Mouse (Mus musculus) heart, embryonic 13.5 days (tissue): ENCODE results near the gene Lrrc8d. TPM values are rescaled to one million over a fixed set of nuclear protein-coding genes. Genes with fewer than 3 reads are reported as not detected.
A peak's percentile ranks its signal among the peaks of the same experiment; 100 is the strongest.

Source experiments
- ATAC-seq: fragments of 200-750 bp; cut with Nextera tagmentation; 2 replicates; pipeline ENCODE4 v1.8.0; 2017; ENCODE audit warnings: moderate TSS enrichment; ENCODE audit not compliant: insufficient number of reproducible peaks, low FRiP score, low TSS enrichment; ENCODE audit errors: extremely low read depth
- H3K27ac ChIP-seq: fragments of 300-500 bp; sonication (generic); replicated peaks from 2 replicates; pipeline ENCODE4 v1.5.1; 2015; ENCODE audit warnings: moderate library complexity, mild to moderate bottlenecking, inconsistent platforms
- H3K27me3 ChIP-seq: fragments of 300-500 bp; sonication (generic); replicated peaks from 2 replicates; pipeline ENCODE4 v1.6.1; 2015; ENCODE audit warnings: mild to moderate bottlenecking, inconsistent platforms
- H3K36me3 ChIP-seq: fragments of 300-500 bp; sonication (generic); 2 replicates; pipeline ENCODE4 v1.6.1; 2015; ENCODE audit warnings: mild to moderate bottlenecking, inconsistent platforms
- H3K4me1 ChIP-seq: fragments of 300-500 bp; sonication (generic); 2 replicates; pipeline ENCODE4 v1.6.1; 2015; ENCODE audit warnings: inconsistent platforms
- H3K4me2 ChIP-seq: fragments of 300-500 bp; sonication (generic); 2 replicates; pipeline ENCODE4 v1.6.1; 2015; ENCODE audit warnings: inconsistent platforms, mild to moderate bottlenecking, moderate library complexity
- H3K4me3 ChIP-seq: fragments of 300-500 bp; sonication (generic); 2 replicates; pipeline ENCODE4 v1.5.1; 2015; ENCODE audit warnings: moderate library complexity, mild to moderate bottlenecking, inconsistent platforms
- H3K9ac ChIP-seq: fragments of 300-500 bp; sonication (generic); 2 replicates; pipeline ENCODE4 v1.6.1; 2015; ENCODE audit warnings: inconsistent platforms, mild to moderate bottlenecking, moderate library complexity
- H3K9me3 ChIP-seq: fragments of 300-500 bp; sonication (generic); 2 replicates; pipeline ENCODE4 v1.6.1; 2016; ENCODE audit warnings: inconsistent platforms
- WGBS: fragments of 180-500 bp; shearing (Covaris S2); methylation state at CpG from one replicate; pipeline ENCODE4 v1.1.7; 2015; ENCODE audit warnings: mixed read lengths; 5-methylcytosine and 5-hydroxymethylcytosine counted together
- polyA plus RNA-seq: library from polyadenylated mRNA; unstranded; fragments of >200 nt; fragmentation: Nextera tagmentation; extraction: Ambion mirVana; gene quantifications from 2 replicates; pipeline ENCODE4 v1.2.1, GENCODE M21; 2015

The Lrrc8d gene
- polyA plus RNA-seq, result 7.6 and 9.0 TPM in 2 replicates

GRCm38 (mm10) chr5:105699141-105700069, at the start of gene Lrrc8d:
Gene Lrrc8d (plus strand): TSS chr5:105699969.
- peak within 1 kb of the TSS; percentile 90 for H3K4me3 ChIP-seq
- H3K27me3 ChIP-seq, result peaks cover 42% of the 10 kb centered on the region
- H3K4me2 ChIP-seq, result peak within 1 kb of the TSS; percentile 91
- peak within 1 kb of the TSS; percentile 71 for H3K27ac ChIP-seq
- peaks cover 39% of the 10 kb centered on the region for H3K4me1 ChIP-seq
- 2% methylated on average over 58 of the region's 60 CpGs for WGBS
- H3K36me3 ChIP-seq, result no peaks in the 10 kb centered on the region
- peak within 1 kb of the TSS; percentile 94 for H3K9ac ChIP-seq
- ATAC-seq, result peak; percentile 85
- no peaks in the 10 kb centered on the region for H3K9me3 ChIP-seq

DNA sequence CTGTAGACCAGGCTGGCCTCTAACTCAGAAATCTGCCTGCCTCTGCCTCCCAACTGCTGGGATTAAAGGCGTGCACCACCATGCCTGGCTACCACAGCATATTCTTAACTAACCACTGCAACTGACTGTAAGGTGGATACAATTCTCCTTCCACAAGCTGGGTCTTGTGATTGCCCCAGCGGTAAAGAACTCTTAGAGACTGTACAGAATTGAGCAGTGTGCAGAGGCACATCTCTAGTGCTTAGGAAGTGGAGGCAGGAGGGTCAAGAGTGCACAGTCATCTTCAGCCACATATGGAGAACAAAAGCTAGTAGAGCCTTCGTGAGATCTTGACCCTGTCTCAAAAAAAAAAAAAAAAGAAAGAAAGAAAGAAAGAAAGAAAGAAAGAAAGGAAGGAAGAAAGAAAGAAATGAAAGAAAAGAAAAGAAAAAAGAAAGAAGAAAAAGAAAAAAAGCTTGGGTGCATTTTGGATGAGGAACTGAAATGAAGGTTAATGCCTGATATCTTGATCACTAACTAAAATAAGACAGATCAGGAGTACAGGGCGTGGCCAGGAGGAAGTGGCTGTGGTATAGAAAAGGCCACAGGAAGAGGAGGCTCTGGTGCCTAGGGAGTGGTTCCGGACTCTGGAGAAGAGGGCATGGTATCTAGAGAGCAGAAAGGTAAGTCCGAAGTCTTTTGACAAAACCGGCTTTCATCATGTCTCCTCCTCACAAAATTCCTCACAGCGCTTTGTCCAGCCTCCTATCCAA, 48.9 kb upstream of the Lrrc8d start:
- Histone ChIP-seq H3K9me3 (no peaks in the 10 kb centered on the region), H3K4me2 (peak overlapping the region; percentile 28; the same call in 1 of the 2 replicates), H3K4me1 (peaks cover 22% of the 10 kb centered on the region), H3K36me3 (no peaks in the 10 kb centered on the region), H3K4me3 (no peak overlapping the region), H3K27me3 (no peaks in the 10 kb centered on the region), H3K27ac (no peak overlapping the region), H3K9ac (no peak overlapping the region)
- 84% methylated on average over 8 of the region's 8 CpGs for WGBS
- ATAC-seq, result no peak

DNA sequence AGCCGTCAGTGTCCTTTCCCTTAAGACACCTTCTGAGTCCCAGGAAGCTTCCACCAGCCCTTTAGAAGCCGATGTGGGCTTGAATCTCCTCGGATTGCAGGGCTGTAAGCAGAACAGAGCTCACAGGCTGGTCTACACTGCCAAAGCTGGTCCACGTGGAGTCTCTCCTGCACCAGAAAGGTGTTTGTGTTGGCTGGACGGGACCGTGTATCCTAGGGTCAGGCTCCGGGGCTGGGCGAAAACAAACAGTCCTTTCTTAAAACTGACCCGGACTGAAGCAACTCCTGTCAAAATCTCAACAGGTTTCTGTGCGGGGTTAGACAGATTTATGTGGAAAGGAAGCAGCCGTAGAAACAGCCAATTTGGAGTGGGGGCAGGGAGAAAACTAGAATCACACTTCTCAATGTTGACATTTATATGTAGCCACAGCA, 48.2 kb upstream of the Lrrc8d start:
- Histone ChIP-seq H3K9ac (0 out of 2 replicates have a peak overlapping the region, but pooled peaks have one; percentile 37), H3K4me3 (no peak overlapping the region), H3K4me1 (peaks cover 22% of the 10 kb centered on the region), H3K4me2 (peak overlapping the region; percentile 28), H3K27me3 (no peaks in the 10 kb centered on the region), H3K9me3 (no peaks in the 10 kb centered on the region), H3K36me3 (no peaks in the 10 kb centered on the region), H3K27ac (peak overlapping the region; percentile 39)
- 50% methylated on average over 11 of the region's 11 CpGs for WGBS
- no peak for ATAC-seq

DNA sequence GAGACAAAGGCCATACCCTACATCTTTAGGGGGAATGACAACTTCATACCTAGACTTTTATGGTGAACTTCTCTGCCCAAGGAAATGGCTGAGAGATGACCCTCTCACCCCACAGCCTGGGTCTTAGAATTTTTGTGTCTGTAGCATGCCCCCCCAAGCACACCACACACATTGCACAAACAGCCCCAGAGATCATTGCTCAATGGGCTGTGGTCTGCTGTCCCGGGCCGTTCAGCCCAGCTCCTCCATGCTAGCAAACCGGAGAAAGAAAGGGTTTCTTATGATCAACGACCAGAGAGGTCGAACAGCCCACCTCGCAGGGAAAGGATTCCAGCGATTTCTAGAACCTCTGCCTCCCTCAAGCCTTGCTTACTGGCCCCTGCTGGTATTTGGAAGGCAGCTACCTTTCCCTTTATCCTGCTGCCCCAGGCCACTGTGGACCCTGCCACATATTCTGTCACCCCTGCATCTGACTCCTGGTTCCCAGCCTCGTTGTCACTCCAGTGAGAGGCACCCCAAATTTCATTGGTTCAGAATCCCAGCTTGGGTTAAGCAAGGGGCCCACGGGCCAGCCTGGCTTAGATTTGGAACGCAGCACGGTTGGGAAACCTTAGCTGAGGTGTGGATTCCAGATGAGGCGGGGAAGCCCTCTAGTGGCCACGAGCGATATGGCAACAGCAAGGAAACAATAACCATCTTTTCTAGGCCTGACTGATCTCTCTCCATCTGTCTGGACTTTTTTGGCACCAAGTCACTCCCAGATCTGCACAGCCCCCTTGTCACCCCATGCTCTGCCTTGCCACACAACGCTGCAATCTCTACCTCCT, 45.3 kb upstream of the Lrrc8d start:
- Histone ChIP-seq H3K27ac (no peak overlapping the region), H3K36me3 (no peaks in the 10 kb centered on the region), H3K9ac (peak overlapping the region; percentile 58; the same call in 1 of the 2 replicates), H3K4me1 (peaks cover 11% of the 10 kb centered on the region), H3K4me3 (no peak overlapping the region), H3K9me3 (no peaks in the 10 kb centered on the region), H3K27me3 (no peaks in the 10 kb centered on the region), H3K4me2 (peak overlapping the region; percentile 46)
- 26% methylated on average over 15 of the region's 15 CpGs for WGBS
- no peak; the same call in 1 of the 2 replicates for ATAC-seq

- Histone ChIP-seq H3K27me3 (no peaks in the 10 kb centered on the region), H3K36me3 (no peaks in the 10 kb centered on the region), H3K4me3 (no peak overlapping the region), H3K9ac (0 out of 2 replicates have a peak overlapping the region, but pooled peaks have one; percentile 8), H3K9me3 (no peaks in the 10 kb centered on the region), H3K4me2 (no peak overlapping the region), H3K27ac (no peak overlapping the region), H3K4me1 (peaks cover 9% of the 10 kb centered on the region; the same call in 1 of the 2 replicates)
- peak; percentile 25; the same call in 1 of the 2 replicates for ATAC-seq
- 65% methylated on average over 12 of the region's 12 CpGs for WGBS
Observed at GRCm38 (mm10) chr5:105655100-105655734, 44.6 kb upstream of the Lrrc8d start.

DNA sequence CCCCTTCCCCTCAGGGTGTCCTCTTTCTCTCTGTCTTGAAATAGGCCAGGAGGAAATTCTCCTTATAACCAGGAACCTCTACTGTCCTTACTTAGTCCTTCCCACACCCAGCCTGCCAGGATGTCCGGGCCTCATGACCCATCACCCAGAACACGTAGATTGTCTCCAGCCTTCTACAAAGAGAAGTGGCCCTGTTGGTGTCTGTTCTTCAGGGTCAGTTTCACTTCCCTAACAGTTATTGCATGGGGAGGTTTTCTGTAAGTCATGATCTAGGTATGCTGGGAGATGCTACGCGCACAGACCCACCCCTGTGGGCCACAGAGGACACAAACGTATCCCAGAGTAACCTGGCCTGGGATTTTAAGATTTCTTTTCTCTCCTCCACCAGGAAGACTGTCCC, 37.9 kb upstream of the Lrrc8d start:
- Histone ChIP-seq H3K4me2 (no peak overlapping the region), H3K9ac (no peak overlapping the region), H3K27me3 (no peaks in the 10 kb centered on the region), H3K4me1 (no peaks in the 10 kb centered on the region), H3K27ac (no peak overlapping the region), H3K9me3 (no peaks in the 10 kb centered on the region), H3K4me3 (no peak overlapping the region), H3K36me3 (no peaks in the 10 kb centered on the region)
- no peak for ATAC-seq
- WGBS, result 78% methylated on average over 5 of the region's 5 CpGs

GRCm38 (mm10) chr5:105666930-105667329, 32.8 kb upstream of the Lrrc8d start:
- 85% methylated on average over 5 of the region's 5 CpGs for WGBS
- Histone ChIP-seq H3K27me3 (no peaks in the 10 kb centered on the region), H3K27ac (no peak overlapping the region), H3K9ac (no peak overlapping the region), H3K4me1 (peaks cover 4% of the 10 kb centered on the region; the same call in 1 of the 2 replicates), H3K4me2 (no peak overlapping the region), H3K36me3 (no peaks in the 10 kb centered on the region), H3K9me3 (no peaks in the 10 kb centered on the region), H3K4me3 (no peak overlapping the region)
- no peak for ATAC-seq

DNA sequence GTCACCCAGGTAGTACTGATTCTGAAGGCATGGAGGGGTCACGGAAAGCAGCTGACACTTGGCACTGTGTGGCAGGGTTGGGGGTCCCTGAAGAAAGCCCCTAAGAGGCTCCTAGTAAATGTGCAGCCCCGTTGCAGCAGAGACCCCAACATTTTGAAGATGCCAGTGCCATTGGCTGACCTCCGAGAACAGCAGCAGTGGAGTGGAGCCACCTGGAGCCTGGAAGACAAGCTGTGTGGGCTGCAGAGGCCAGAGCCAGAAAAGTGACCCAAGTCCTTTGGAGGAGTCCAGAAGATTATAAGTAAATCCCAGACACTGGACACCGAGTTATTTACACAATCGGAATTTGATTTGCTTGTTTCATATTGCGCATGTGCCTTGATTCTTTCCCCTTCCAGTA, 32.4 kb upstream of the Lrrc8d start:
- no peak for ATAC-seq
- H3K36me3 ChIP-seq, result no peaks in the 10 kb centered on the region
- no peak overlapping the region for H3K27ac ChIP-seq
- 85% methylated on average over 6 of the region's 6 CpGs for WGBS
- peaks cover 4% of the 10 kb centered on the region; the same call in 1 of the 2 replicates for H3K4me1 ChIP-seq
- no peaks in the 10 kb centered on the region for H3K27me3 ChIP-seq
- H3K9ac ChIP-seq, result no peak overlapping the region
- H3K9me3 ChIP-seq, result no peaks in the 10 kb centered on the region
- no peak overlapping the region for H3K4me3 ChIP-seq
- H3K4me2 ChIP-seq, result no peak overlapping the region

DNA sequence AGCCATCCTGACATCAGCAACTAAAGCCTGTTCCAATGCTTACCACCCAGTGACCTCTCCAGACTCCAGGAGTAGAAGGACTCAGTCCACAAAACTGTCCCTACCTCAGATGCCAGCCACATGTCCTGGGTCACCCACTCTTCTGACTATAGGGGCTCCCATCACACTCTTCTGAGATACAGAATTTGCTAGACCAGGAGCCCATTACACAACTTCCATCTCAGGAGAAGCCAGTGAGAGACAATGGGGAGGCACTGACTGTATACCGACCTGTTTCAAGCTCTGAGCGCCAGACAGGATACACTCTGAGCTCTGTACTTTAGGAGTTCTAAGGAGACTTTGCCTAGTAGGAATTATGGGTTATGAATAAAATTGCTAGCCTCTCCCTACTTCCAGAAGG, 30.7 kb upstream of the Lrrc8d start:
- Histone ChIP-seq H3K4me3 (no peak overlapping the region), H3K27me3 (no peaks in the 10 kb centered on the region), H3K4me2 (no peak overlapping the region), H3K9me3 (no peaks in the 10 kb centered on the region), H3K4me1 (peaks cover 4% of the 10 kb centered on the region; the same call in 1 of the 2 replicates), H3K9ac (no peak overlapping the region), H3K27ac (no peak overlapping the region), H3K36me3 (no peaks in the 10 kb centered on the region)
- no peak for ATAC-seq
- WGBS, result 74% methylated on average over 2 of the region's 2 CpGs

GRCm38 (mm10) chr5:105669508-105670353, 30.0 kb upstream of the Lrrc8d start:
- no peaks in the 10 kb centered on the region for H3K36me3 ChIP-seq
- H3K27me3 ChIP-seq, result no peaks in the 10 kb centered on the region
- H3K4me3 ChIP-seq, result no peak overlapping the region
- no peak overlapping the region for H3K4me2 ChIP-seq
- no peak for ATAC-seq
- 46% methylated on average over 10 of the region's 10 CpGs for WGBS
- no peaks in the 10 kb centered on the region for H3K9me3 ChIP-seq
- peaks cover 4% of the 10 kb centered on the region; the same call in 1 of the 2 replicates for H3K4me1 ChIP-seq
- H3K27ac ChIP-seq, result no peak overlapping the region
- no peak overlapping the region for H3K9ac ChIP-seq
